Mouse (Mus musculus) E14TG2a.4 (cell line): ENCODE data around the gene Klf13.

Experiments
- CTCF ChIP-seq: conservative IDR thresholded peaks from 2 replicates; pipeline ENCODE4 v1.5.1; 2014; ENCODE audit warnings: low read length
- POU5F1 ChIP-seq: IDR thresholded peaks from 2 replicates; pipeline ENCODE4 v1.6.1; 2014; ENCODE audit warnings: low read length, borderline replicate concordance

GRCm38 (mm10) chr7:63907778-63908495 lies 30.8 kb downstream of the Klf13 start:
- TF ChIP-seq CTCF (no peak), POU5F1 (no peak)
